Mouse (Mus musculus): Measurements from ENCODE around the gene 4933402E13Rik. TPM values are rescaled to one million over a fixed set of nuclear protein-coding genes. Genes with fewer than 3 reads are reported as not detected.

The 4933402E13Rik gene
- polyA plus RNA-seq (2015; fragmentation: Nextera tagmentation; extraction: Ambion mirVana) = not detected in 2 replicates

GRCm38 (mm10) chrX:62283199-62283598 lies at the start of gene 4933402E13Rik:
Gene 4933402E13Rik (plus strand): TSS chrX:62283499.
- Histone ChIP-seq H3K9me3 (no peaks in the 10 kb centered on the region), H3K4me2 (replicated peaks) (no peak within 1 kb of the TSS), H3K4me3 (no peak within 1 kb of the TSS), H3K4me1 (no peaks in the 10 kb centered on the region), H3K9ac (no peak within 1 kb of the TSS), H3K27ac (no peak within 1 kb of the TSS), H3K36me3 (no peaks in the 10 kb centered on the region), H3K27me3 (no peaks in the 10 kb centered on the region)
- 89% methylated on average over 8 of the region's 8 CpGs for WGBS
- no peak for ATAC-seq (ENCODE audit: low FRiP score, low read depth)

Other genes starting within 250 kb of the 4933402E13Rik start
- gene 4931400O07Rik, start 184.5 kb downstream of the 4933402E13Rik start, polyA plus RNA-seq (2015; fragmentation: Nextera tagmentation; extraction: Ambion mirVana) = not detected in 2 replicates